Mouse (Mus musculus) midbrain, postnatal 0 days (tissue): ENCODE results near the gene Tmtc2. TPM values are rescaled to one million over a fixed set of nuclear protein-coding genes. Genes with fewer than 3 reads are reported as not detected.

Source experiments
- ATAC-seq: fragments of 200-750 bp; cut with Nextera tagmentation; 2 replicates; pipeline ENCODE4 v1.8.0; 2017; ENCODE audit warnings: moderate number of reproducible peaks, mild to moderate bottlenecking, moderate TSS enrichment, moderate library complexity; ENCODE audit not compliant: low FRiP score
- DNase-seq: peaks from one replicate; pipeline ENCODE4 v3.0.0-alpha.2; 2015; ENCODE audit warnings: low spot score
- H3K27ac ChIP-seq: fragments of 300-500 bp; sonication (generic); 2 replicates; pipeline ENCODE4 v1.5.1; 2014; ENCODE audit warnings: low read depth, mild to moderate bottlenecking, low read length, mixed read lengths
- H3K27me3 ChIP-seq: fragments of 300-500 bp; sonication (generic); 2 replicates; pipeline ENCODE4 v1.6.1; 2014; ENCODE audit warnings: low read length, control low read depth, mixed read lengths; ENCODE audit not compliant: insufficient read depth
- H3K36me3 ChIP-seq: fragments of 300-500 bp; sonication (generic); 2 replicates; pipeline ENCODE4 v1.6.1; 2014; ENCODE audit warnings: low read length, control low read depth, mixed read lengths; ENCODE audit not compliant: insufficient read depth
- H3K4me1 ChIP-seq: fragments of 300-500 bp; sonication (generic); 2 replicates; pipeline ENCODE4 v1.6.1; 2014; ENCODE audit warnings: mild to moderate bottlenecking, control low read depth, antibody characterized with exemption, low read length, mixed read lengths; ENCODE audit not compliant: insufficient read depth
- H3K4me2 ChIP-seq: fragments of 300-500 bp; sonication (generic); 2 replicates; pipeline ENCODE4 v1.6.1; 2014; ENCODE audit warnings: low read depth, mild to moderate bottlenecking, low read length, mixed read lengths; ENCODE audit not compliant: poor library complexity, severe bottlenecking
- H3K4me3 ChIP-seq: fragments of 300-500 bp; sonication (generic); 2 replicates; pipeline ENCODE4 v1.5.1; 2014; ENCODE audit warnings: low read depth, mild to moderate bottlenecking, low read length, moderate library complexity
- H3K9ac ChIP-seq: fragments of 300-500 bp; sonication (generic); replicated peaks from 2 replicates; pipeline ENCODE4 v1.6.1; 2014; ENCODE audit warnings: mild to moderate bottlenecking, low read length, moderate library complexity, mixed read lengths; ENCODE audit not compliant: poor library complexity, severe bottlenecking
- H3K9me3 ChIP-seq: fragments of 300-500 bp; sonication (generic); 2 replicates; pipeline ENCODE4 v1.6.1; 2016; ENCODE audit warnings: low read length, control low read depth
- CTCF ChIP-seq: IDR thresholded peaks from 2 replicates; pipeline ENCODE4 v1.5.1; 2016; ENCODE audit warnings: antibody characterized with exemption, mild to moderate bottlenecking
- WGBS: fragments of 180-500 bp; shearing (Covaris S2); extraction: QIAGEN DNeasy Blood & Tissue Kit; methylation state at CpG from one replicate; pipeline ENCODE4 v1.1.7; 2014; 5-methylcytosine and 5-hydroxymethylcytosine counted together
- polyA plus RNA-seq: library from polyadenylated mRNA; unstranded; fragments of >200 nt; fragmentation: Nextera tagmentation; extraction: Ambion mirVana; gene quantifications from 2 replicates; pipeline ENCODE4 v1.2.1, GENCODE M21; 2015
- total RNA-seq: library from RNA; depleted of rRNA; stranded (reverse); fragments of >200 nt; gene quantifications from 2 replicates; pipeline ENCODE4 v1.2.3, GENCODE M21; 2014

The Tmtc2 gene
- total and polyA plus RNA-seq, 2 experiments from 2014 or later = 5.3 to 12.9 TPM

DNA sequence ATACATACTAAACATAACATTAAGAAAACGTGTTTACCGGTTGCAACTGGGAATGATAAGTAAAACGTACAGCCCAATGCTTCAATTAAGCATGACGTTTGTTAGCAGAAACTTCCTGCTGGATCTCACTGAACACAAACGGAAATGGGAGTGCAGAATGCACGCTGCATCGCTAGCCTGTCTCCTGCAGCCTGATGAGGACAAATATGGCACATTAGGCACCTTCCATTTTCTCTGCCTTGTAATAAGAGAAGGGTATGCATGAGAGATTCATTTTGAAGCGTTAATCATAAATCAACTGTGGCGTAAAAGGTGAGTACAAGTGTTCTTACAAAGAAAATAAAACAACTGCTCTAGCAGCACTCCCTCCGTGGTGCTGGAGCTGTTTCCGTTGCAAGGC lies 94.5 kb downstream of the Tmtc2 start:
- H3K4me2 ChIP-seq = 0 out of 2 replicates have a peak overlapping the region, but pooled peaks have one; percentile 4
- H3K9ac ChIP-seq = no peak overlapping the region
- no peaks in the 10 kb centered on the region for H3K9me3 ChIP-seq
- no peak overlapping the region for H3K4me3 ChIP-seq
- peak; percentile 34 for DNase-seq
- TF ChIP-seq CTCF = no peak
- H3K4me1 ChIP-seq = 0 out of 2 replicates have a peak, but pooled peaks cover 2% of the 10 kb centered on the region
- H3K36me3 ChIP-seq = no peaks in the 10 kb centered on the region
- WGBS = 43% methylated on average over 11 of the region's 11 CpGs
- H3K27me3 ChIP-seq = no peaks in the 10 kb centered on the region
- no peak for ATAC-seq
- no peak overlapping the region for H3K27ac ChIP-seq

DNA sequence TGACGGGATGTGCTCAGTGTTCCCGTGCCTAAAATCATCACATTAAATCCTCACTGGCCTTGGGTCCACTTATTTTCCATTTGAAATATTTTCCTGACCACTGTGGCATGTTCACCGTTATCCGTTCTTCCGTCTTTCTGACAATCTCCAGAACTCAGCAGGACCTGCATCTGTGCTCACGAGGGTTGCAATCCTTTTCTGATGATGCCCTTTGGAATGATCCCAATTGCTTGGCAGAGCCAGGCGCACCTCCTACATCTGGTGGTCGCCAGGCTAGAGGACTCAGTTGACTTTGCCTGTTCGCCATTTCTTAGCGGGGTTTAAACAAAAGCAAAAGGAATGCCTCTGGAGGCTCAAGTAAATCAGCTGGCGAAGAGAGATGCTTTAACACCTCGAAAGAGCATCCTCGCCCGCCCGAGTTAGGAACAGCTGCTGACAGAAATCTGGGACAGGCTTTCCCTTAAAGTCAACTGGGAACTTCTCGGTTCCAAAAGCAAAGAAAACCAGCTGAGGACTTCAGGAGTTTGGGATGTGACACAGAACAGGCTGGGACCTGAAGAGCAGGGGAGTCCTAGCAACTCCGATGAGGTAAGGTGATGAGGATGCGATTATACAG lies 96.5 kb downstream of the Tmtc2 start:
- no peak overlapping the region for H3K4me3 ChIP-seq
- H3K36me3 ChIP-seq = no peaks in the 10 kb centered on the region
- 0 out of 2 replicates have a peak, but pooled peaks cover 2% of the 10 kb centered on the region for H3K4me1 ChIP-seq
- H3K27me3 ChIP-seq = no peaks in the 10 kb centered on the region
- H3K9me3 ChIP-seq = no peaks in the 10 kb centered on the region
- no peak overlapping the region for H3K4me2 ChIP-seq
- no peak overlapping the region for H3K27ac ChIP-seq
- no peak for ATAC-seq
- H3K9ac ChIP-seq = no peak overlapping the region
- WGBS = 88% methylated on average over 18 of the region's 18 CpGs
- DNase-seq = no peak
- no peak for TF ChIP-seq CTCF

DNA sequence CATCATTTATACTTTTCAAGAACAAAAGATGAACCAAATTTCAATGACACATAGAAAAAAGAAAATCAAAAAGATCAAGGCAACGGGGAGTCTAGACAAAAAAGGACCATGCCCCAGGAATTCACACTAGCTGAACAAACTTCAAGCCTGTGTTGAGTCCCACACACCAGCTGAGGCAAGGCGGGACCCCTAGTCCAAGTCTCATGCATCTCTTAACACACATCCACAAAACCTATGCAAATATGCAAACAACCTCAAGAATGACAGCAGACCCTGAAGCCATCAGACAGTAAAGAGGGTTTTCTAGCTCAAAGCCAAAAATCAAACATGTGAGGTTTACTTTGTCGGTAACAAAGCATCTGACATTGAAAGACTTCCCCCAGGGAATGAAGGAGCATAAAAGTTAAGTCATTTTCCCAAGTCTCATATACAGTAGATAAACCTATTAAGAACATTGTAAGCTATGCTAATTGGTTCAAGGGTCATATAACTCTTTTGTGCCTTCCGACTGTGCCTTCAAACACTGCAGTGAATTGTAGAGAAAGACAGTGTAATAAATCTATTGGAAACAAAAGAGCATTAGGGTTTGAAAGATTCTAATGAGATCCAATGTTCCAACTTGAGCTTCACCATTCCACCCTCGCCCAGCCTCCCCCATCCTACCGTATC lies 100.0 kb downstream of the Tmtc2 start:
- no peak overlapping the region for H3K4me3 ChIP-seq
- ATAC-seq = no peak
- H3K9me3 ChIP-seq = no peaks in the 10 kb centered on the region
- no peaks in the 10 kb centered on the region for H3K4me1 ChIP-seq
- no peaks in the 10 kb centered on the region for H3K27me3 ChIP-seq
- no peak overlapping the region for H3K4me2 ChIP-seq
- DNase-seq = no peak
- WGBS = 65% methylated on average over 6 of the region's 6 CpGs
- H3K36me3 ChIP-seq = no peaks in the 10 kb centered on the region
- H3K27ac ChIP-seq = no peak overlapping the region
- H3K9ac ChIP-seq = no peak overlapping the region
- no peak for TF ChIP-seq CTCF

DNA sequence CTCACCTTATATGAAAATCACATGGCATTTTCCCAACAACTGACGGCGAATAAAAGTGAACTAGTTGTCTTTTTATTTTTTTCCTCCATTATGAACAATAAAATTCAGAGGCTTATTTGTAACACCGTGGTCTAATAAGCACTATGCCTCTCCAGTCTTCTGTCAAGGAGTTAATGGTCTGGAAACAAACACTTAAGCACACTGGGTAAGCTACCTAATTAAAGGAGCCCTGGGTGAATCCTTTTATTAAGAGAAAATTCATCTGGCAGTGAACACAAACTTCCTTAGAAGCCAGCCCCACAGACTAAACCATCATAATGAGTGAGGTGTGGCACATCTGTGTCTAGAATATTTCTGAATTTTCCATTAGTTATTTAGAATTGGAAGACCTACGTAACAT lies 109.9 kb downstream of the Tmtc2 start:
- Histone ChIP-seq H3K4me2 (no peak overlapping the region), H3K4me1 (no peaks in the 10 kb centered on the region), H3K9ac (no peak overlapping the region), H3K27me3 (no peaks in the 10 kb centered on the region), H3K9me3 (no peaks in the 10 kb centered on the region), H3K4me3 (no peak overlapping the region), H3K27ac (no peak overlapping the region), H3K36me3 (no peaks in the 10 kb centered on the region)
- WGBS = 80% methylated on average over 4 of the region's 4 CpGs
- no peak for ATAC-seq
- TF ChIP-seq CTCF = no peak
- DNase-seq = no peak

DNA sequence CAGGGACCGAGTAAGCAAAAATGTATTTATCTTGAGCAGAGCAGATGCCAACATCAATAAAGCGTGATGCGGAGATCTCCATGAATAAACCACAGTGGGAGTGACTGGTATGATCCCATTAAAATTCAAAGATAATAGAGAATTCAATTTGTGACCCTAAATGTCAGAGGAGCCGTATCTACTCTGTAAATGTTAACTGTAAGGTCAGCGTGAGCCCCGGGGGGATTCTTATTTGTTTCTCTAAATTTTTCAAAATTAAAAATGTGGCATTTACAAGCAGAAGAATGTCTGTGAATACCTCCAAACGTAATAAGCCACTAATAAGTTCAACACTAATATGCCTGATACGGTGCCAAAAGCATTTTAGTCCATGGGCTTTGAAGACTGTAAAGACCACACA lies 120.8 kb downstream of the Tmtc2 start:
- no peak for TF ChIP-seq CTCF
- no peak overlapping the region for H3K9ac ChIP-seq
- H3K27ac ChIP-seq = no peak overlapping the region
- no peak overlapping the region for H3K4me2 ChIP-seq
- ATAC-seq = no peak
- no peaks in the 10 kb centered on the region for H3K9me3 ChIP-seq
- DNase-seq = no peak
- no peak overlapping the region for H3K4me3 ChIP-seq
- no peaks in the 10 kb centered on the region for H3K27me3 ChIP-seq
- H3K4me1 ChIP-seq = no peaks in the 10 kb centered on the region
- no peaks in the 10 kb centered on the region for H3K36me3 ChIP-seq
- WGBS = 75% methylated on average over 8 of the region's 8 CpGs

DNA sequence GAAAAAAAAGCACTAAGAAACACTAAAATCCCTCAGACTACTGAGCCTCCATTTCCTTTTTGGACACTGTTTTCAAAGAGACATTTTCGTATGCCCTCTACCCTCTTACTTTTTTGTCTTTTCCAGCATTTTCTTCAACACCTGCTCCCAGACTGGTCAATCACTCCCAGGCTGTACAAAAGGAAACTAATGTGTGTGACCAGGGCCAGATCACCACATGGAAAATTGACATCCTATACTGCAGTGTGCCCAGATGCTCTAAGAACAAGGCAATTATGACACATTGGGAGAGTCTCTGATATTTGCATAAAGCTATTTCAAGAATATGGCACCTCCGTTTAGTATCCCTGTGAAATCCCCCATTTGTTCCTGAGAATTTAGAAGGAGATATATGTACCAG lies 127.1 kb downstream of the Tmtc2 start:
- Histone ChIP-seq H3K9ac (no peak overlapping the region), H3K27ac (no peak overlapping the region), H3K4me2 (no peak overlapping the region), H3K27me3 (no peaks in the 10 kb centered on the region), H3K9me3 (no peaks in the 10 kb centered on the region), H3K36me3 (no peaks in the 10 kb centered on the region), H3K4me1 (no peaks in the 10 kb centered on the region), H3K4me3 (no peak overlapping the region)
- DNase-seq (no peak), ATAC-seq (no peak)
- TF ChIP-seq CTCF = no peak
- 85% methylated on average over 2 of the region's 2 CpGs for WGBS
